Mouse (Mus musculus): ENCODE results near the gene Brsk1. TPM values are rescaled to one million over a fixed set of nuclear protein-coding genes. Genes with fewer than 3 reads are reported as not detected.
A peak's percentile ranks its signal among the peaks of the same experiment; 100 is the strongest.

Gene Brsk1
- polyA plus RNA-seq, 1 experiment from 2014 or later = not detected

DNA sequence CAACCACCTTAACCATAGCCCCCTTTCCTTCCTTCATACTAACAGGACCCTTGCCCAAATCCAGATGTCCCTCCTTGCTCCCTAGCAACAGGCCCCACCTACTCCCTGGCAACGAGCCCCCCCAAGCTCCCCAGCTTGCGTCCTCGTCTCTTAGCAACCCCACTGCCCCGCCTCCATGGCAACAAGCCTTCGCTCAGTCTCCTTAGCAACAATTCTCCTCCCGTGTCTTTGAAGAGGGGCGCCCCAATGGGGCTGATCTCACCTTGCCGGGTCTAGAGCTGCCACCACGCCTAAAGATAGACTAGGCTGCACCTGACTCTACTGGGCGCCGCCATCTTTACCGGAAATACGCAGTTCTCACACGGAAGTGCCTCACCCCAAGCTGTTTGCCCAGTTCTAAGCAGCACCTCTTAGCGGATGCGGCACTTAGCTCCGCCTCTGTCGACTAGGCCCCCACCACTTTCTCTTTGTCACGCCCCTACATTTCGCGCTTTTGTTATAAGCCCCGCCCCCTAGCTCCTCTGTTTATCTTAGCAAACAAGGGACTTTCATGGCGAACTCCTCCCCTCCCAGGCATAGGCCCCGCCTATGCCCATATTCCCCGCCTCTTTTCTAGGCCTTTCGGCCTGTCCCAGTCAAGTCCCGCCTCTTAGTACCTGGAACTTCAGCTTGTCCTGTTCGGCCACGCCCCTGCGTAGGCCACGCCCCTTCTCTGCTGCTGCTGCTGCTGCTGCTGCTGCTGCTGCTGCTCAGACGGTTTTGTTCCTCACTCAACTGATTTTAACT lies 5.6 kb upstream of the Brsk1 start, which contains the start of gene Hspbp1:
TSS of gene Hspbp1 (minus strand) at position 437 of the 786 bp plus-strand sequence.
- peak within 1 kb of the TSS; percentile 62; the same call in 1 of the 2 replicates for H3K27ac ChIP-seq (ENCODE audit: low read depth)
- DNase-seq (peak; percentile 97), ATAC-seq (peak; percentile 97)
- H3K4me2 ChIP-seq (ENCODE audit: low read depth, low read length) = peak within 1 kb of the TSS; percentile 77
- H3K4me1 ChIP-seq (ENCODE audit: insufficient read depth) = peaks cover 9% of the 10 kb centered on the region
- TF ChIP-seq EP300 (IDR thresholded peaks at IDR 0.05; ENCODE audit: low read depth) = peak; percentile 70; the same call in 1 of the 2 replicates
- TF ChIP-seq CTCF (IDR thresholded peaks at IDR 0.05; ENCODE audit: low read depth) = 0 out of 2 replicates have a peak, but pooled peaks have one; percentile 6
- 0 out of 2 replicates have a peak, but pooled peaks cover under 1% of the 10 kb centered on the region for H3K27me3 ChIP-seq (ENCODE audit: insufficient read depth, low read length)
- H3K36me3 ChIP-seq (replicated peaks; ENCODE audit: insufficient read depth, low read length) = 0 out of 2 replicates have a peak, but pooled peaks cover 2% of the 10 kb centered on the region
- WGBS (ENCODE audit: insufficient replicate concordance) = under 1% methylated on average over 32 of the region's 32 CpGs
- H3K9ac ChIP-seq (replicated peaks) = peak within 1 kb of the TSS; percentile 54
- peak within 1 kb of the TSS; percentile 71 for H3K4me3 ChIP-seq (ENCODE audit: low read depth, low read length)
- no peaks in the 10 kb centered on the region for H3K9me3 ChIP-seq (ENCODE audit: low read length)

GRCm38 (mm10) chr7:4690951-4691653 lies 698 bp downstream of the Brsk1 start:
- TF ChIP-seq CTCF (IDR thresholded peaks at IDR 0.05; ENCODE audit: low read depth) = no peak
- no peak for TF ChIP-seq EP300 (IDR thresholded peaks at IDR 0.05; ENCODE audit: low read depth)
- H3K9ac ChIP-seq (replicated peaks) = peak overlapping the region; percentile 71
- peaks cover 13% of the 10 kb centered on the region for H3K27me3 ChIP-seq (ENCODE audit: insufficient read depth, low read length)
- H3K4me1 ChIP-seq (ENCODE audit: insufficient read depth) = peaks cover 5% of the 10 kb centered on the region
- H3K36me3 ChIP-seq (replicated peaks; ENCODE audit: insufficient read depth, low read length) = no peaks in the 10 kb centered on the region
- no peak overlapping the region for H3K27ac ChIP-seq (ENCODE audit: low read depth)
- H3K4me2 ChIP-seq (ENCODE audit: low read depth, low read length) = peak overlapping the region; percentile 71
- DNase-seq (no peak), ATAC-seq (no peak)
- H3K9me3 ChIP-seq (ENCODE audit: low read length) = no peaks in the 10 kb centered on the region
- WGBS (ENCODE audit: insufficient replicate concordance) = 23% methylated on average over 26 of the region's 35 CpGs
- H3K4me3 ChIP-seq (ENCODE audit: low read depth, low read length) = peak overlapping the region; percentile 40

- H3K4me3 ChIP-seq (ENCODE audit: low read depth, low read length) = no peak overlapping the region
- TF ChIP-seq CTCF (IDR thresholded peaks at IDR 0.05; ENCODE audit: low read depth) = no peak
- TF ChIP-seq EP300 (IDR thresholded peaks at IDR 0.05; ENCODE audit: low read depth) = no peak
- peaks cover 5% of the 10 kb centered on the region for H3K4me1 ChIP-seq (ENCODE audit: insufficient read depth)
- no peak overlapping the region for H3K4me2 ChIP-seq (ENCODE audit: low read depth, low read length)
- no peaks in the 10 kb centered on the region for H3K9me3 ChIP-seq (ENCODE audit: low read length)
- DNase-seq (no peak), ATAC-seq (no peak)
- peaks cover 13% of the 10 kb centered on the region for H3K27me3 ChIP-seq (ENCODE audit: insufficient read depth, low read length)
- WGBS (ENCODE audit: insufficient replicate concordance) = 83% methylated on average over 6 of the region's 6 CpGs
- no peak overlapping the region for H3K27ac ChIP-seq (ENCODE audit: low read depth)
- H3K36me3 ChIP-seq (replicated peaks; ENCODE audit: insufficient read depth, low read length) = no peaks in the 10 kb centered on the region
- no peak overlapping the region for H3K9ac ChIP-seq (replicated peaks)
These were observed 2.6 kb downstream of the Brsk1 start for GRCm38 (mm10) chr7:4693004-4693403.

- no peaks in the 10 kb centered on the region for H3K9me3 ChIP-seq (ENCODE audit: low read length)
- TF ChIP-seq CTCF (IDR thresholded peaks at IDR 0.05; ENCODE audit: low read depth) (no peak), EP300 (IDR thresholded peaks at IDR 0.05; ENCODE audit: low read depth) (no peak)
- no peaks in the 10 kb centered on the region for H3K27me3 ChIP-seq (ENCODE audit: insufficient read depth, low read length)
- H3K27ac ChIP-seq (ENCODE audit: low read depth) = no peak overlapping the region
- 78% methylated on average over 8 of the region's 8 CpGs for WGBS (ENCODE audit: insufficient replicate concordance)
- no peak for DNase-seq
- H3K4me3 ChIP-seq (ENCODE audit: low read depth, low read length) = no peak overlapping the region
- no peak for ATAC-seq
- no peak overlapping the region for H3K9ac ChIP-seq (replicated peaks)
- H3K36me3 ChIP-seq (replicated peaks; ENCODE audit: insufficient read depth, low read length) = no peaks in the 10 kb centered on the region
- H3K4me1 ChIP-seq (ENCODE audit: insufficient read depth) = peaks cover 3% of the 10 kb centered on the region; the same call in 1 of the 2 replicates
- H3K4me2 ChIP-seq (ENCODE audit: low read depth, low read length) = no peak overlapping the region
These were observed 11.9 kb downstream of the Brsk1 start for GRCm38 (mm10) chr7:4702334-4702733.

DNA sequence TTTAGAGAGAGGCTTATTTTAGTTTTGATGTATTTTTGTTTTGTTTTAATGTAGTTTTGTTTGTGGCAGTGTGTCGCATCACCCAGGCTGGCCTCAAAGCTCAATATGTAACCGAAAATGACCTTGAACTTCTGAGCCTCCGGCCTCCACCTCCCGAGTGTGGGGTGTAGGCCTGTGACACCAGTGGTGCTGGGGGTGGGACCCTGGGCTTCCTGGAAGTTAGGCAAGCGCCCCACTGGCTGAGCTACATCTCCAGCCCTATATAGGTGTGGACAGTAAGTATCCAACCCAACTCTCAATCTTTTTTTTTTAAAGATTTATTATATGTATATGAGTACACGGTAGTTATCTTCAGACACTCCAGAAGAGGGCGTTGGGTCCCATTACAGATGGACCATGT lies 12.8 kb downstream of the Brsk1 start:
- H3K4me1 ChIP-seq (ENCODE audit: insufficient read depth) = peaks cover 3% of the 10 kb centered on the region; the same call in 1 of the 2 replicates
- no peak; the same call in 1 of the 2 replicates for ATAC-seq

GRCm38 (mm10) chr7:4705098-4705497 lies 14.7 kb downstream of the Brsk1 start:
- peaks cover 3% of the 10 kb centered on the region; the same call in 1 of the 2 replicates for H3K4me1 ChIP-seq (ENCODE audit: insufficient read depth)
- WGBS (ENCODE audit: insufficient replicate concordance) = 40% methylated on average over 18 of the region's 18 CpGs
- no peak overlapping the region for H3K27ac ChIP-seq (ENCODE audit: low read depth)
- TF ChIP-seq EP300 (IDR thresholded peaks at IDR 0.05; ENCODE audit: low read depth) (no peak), CTCF (IDR thresholded peaks at IDR 0.05; ENCODE audit: low read depth) (peak; percentile 76)
- 0 out of 2 replicates have a peak overlapping the region, but pooled peaks have one; percentile 5 for H3K9ac ChIP-seq (replicated peaks)
- 0 out of 2 replicates have a peak overlapping the region, but pooled peaks have one; percentile 44 for H3K4me2 ChIP-seq (ENCODE audit: low read depth, low read length)
- H3K9me3 ChIP-seq (ENCODE audit: low read length) = no peaks in the 10 kb centered on the region
- H3K4me3 ChIP-seq (ENCODE audit: low read depth, low read length) = no peak overlapping the region
- H3K36me3 ChIP-seq (replicated peaks; ENCODE audit: insufficient read depth, low read length) = no peaks in the 10 kb centered on the region
- 0 out of 2 replicates have a peak, but pooled peaks have one; percentile 21 for ATAC-seq
- no peaks in the 10 kb centered on the region for H3K27me3 ChIP-seq (ENCODE audit: insufficient read depth, low read length)
- DNase-seq = peak; percentile 67

More for the DNA sequence above, 12.8 kb downstream of the Brsk1 start:
- Histone ChIP-seq H3K9me3 (ENCODE audit: low read length) (no peaks in the 10 kb centered on the region), H3K4me3 (ENCODE audit: low read depth, low read length) (no peak overlapping the region), H3K27me3 (ENCODE audit: insufficient read depth, low read length) (no peaks in the 10 kb centered on the region), H3K9ac (replicated peaks) (no peak overlapping the region), H3K27ac (ENCODE audit: low read depth) (no peak overlapping the region), H3K4me2 (ENCODE audit: low read depth, low read length) (no peak overlapping the region), H3K36me3 (replicated peaks; ENCODE audit: insufficient read depth, low read length) (no peaks in the 10 kb centered on the region)
- TF ChIP-seq CTCF (IDR thresholded peaks at IDR 0.05; ENCODE audit: low read depth) = no peak
- no peak for TF ChIP-seq EP300 (IDR thresholded peaks at IDR 0.05; ENCODE audit: low read depth)
- 73% methylated on average over 7 of the region's 7 CpGs for WGBS (ENCODE audit: insufficient replicate concordance)
- no peak for DNase-seq
